Mouse (Mus musculus): ENCODE measurements around the gene Slit3.

Gene Slit3

GRCm38 (mm10) chr11:35662945-35663344 lies 541.9 kb downstream of the Slit3 start:
- DNase-seq = no peak

DNA sequence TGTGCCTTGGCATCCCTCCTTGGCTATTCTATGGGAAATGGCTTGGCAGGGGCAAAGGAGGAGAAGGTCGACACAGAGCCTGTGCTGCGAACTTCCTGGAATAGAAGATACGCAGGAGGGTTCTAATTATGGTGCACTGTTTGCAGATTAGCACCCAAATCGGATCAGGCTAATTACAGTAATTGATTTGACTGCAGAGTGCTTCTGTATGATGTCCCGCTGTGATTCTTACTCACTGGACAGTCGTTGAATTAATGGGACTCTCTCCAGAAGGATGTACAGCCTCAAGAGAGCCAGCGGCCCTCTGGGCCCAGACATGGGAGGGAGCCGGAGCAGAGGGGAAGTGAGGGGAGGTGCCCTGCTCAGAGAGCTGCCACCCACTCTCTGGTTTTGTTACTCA lies 542.6 kb downstream of the Slit3 start:
- DNase-seq = no peak

DNA sequence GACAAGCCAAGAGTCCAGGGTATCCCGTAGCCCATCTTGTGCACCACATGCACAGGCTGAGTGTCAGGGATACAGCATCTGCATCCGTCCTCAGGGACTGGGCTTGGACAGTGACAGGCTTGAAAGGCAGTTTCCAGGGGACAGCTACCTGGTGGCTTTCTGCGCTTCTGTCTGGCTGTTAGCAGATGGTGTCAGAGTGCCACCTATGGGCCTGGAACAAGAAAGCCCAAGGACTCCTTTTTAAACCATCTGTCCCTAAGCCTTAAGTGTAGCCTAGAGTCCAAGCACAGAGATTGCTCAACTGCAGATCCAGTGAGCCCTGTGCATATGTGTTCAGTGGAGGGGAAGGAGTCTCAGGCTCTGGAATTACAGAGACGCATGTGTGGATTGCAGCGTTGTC lies 544.0 kb downstream of the Slit3 start:
- no peak for DNase-seq

- DNase-seq = no peak
Observed at GRCm38 (mm10) chr11:35667428-35667827, 546.4 kb downstream of the Slit3 start.

GRCm38 (mm10) chr11:35668138-35668537 lies 547.1 kb downstream of the Slit3 start:
- DNase-seq = peak; percentile 63

DNA sequence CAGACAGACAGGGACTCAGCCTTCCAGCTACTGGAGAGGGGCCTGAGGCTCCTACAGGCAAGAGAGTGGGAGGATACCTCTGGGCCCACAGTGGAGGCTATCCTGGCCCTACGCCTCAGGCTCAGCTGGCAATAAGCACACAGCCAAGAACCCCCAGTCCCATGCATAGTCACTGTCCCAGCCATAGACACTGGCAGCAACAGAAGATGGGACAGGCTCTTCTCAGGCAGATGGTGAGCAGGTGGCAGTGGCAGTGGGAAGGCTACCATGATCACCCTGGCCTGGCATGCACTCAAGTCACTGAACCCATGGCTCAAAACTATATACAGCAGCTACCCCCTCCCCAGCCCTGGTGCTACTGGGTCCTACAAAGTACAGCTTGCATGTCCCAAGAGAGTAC lies 547.7 kb downstream of the Slit3 start:
- peak; percentile 74 for DNase-seq

DNA sequence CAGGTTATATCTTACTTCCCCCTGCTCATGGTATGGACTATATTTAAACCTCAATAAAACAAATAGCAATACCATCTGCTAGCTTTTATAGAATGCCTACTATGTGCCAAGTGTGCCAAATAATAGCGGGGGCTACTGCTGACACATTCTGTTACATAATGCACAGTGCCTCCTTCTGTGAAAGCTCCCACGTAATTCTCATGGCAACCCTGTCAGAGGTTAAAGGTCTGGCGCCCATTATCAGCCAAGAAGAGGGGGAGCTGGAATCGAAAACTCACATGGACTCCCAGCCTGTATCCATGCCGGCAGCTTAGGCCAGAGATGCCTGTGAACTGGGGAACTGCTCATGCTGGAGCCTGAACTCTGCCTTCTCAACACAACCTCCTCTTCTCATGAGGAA lies 548.5 kb downstream of the Slit3 start:
- peak; percentile 55 for DNase-seq

DNA sequence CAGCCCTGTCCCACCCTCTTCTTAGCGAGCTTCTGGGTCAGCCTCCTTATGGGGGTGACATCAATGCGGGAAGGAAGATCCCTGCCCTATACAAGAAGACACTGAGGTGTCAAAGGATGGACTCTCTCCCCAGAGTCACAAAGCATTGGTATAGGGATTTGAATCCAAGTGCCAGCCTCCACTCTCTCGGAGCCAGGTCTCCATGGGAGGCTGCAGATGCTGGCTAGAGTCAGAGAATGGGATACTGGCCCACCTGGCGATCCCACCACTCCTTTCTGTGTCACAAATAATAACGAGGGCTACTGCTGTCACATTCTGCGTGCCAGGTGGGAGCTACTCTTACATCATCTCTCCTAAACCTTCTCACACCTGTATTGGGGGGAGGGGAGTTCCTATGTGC lies 549.2 kb downstream of the Slit3 start:
- no peak for DNase-seq

DNA sequence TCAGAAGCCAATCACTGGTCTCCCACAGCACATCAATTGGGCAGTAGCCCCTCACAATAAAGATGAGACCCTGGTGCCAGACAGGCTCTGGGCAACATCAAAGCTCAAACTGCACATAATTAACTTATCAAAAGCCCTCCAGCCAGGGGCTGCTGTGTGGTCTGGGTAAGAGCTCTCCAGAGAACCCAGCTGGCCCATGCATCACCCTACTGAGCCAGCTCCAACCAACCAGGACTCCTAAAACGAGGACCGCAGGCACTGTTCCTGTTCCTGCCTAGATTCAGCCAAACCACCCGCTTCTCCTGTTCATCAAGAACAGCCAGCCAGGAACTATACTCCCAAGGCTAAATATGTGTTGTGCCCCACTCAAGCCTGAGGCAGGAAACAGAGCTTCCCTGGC lies 549.7 kb downstream of the Slit3 start:
- no peak for DNase-seq

GRCm38 (mm10) chr11:35673050-35673449 lies 552.0 kb downstream of the Slit3 start:
- no peak for DNase-seq

- no peak for DNase-seq
Observed at GRCm38 (mm10) chr11:35674242-35674641, 553.2 kb downstream of the Slit3 start.

DNA sequence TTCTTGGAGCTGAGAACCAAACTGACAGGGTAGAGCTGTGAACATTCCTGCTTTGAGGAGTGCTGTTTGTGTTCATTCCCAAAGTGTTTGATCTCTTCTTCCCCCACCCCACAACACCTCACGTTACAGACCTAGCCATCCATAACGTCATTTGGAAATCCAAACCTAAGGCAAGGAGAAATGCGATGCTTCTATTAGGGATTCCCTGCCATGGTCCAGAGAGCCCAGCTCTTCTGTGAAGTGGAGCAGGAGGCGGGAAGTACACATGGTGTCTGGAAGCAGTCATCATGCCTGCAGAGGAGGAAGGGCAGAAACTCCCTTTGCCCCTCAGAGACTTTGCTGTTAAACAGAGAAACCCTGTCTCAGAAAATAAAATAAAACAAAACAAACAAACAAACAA lies 555.7 kb downstream of the Slit3 start:
- DNase-seq = no peak

- DNase-seq = peak; percentile 91
Observed at GRCm38 (mm10) chr11:35679976-35680375, 559.0 kb downstream of the Slit3 start.

- DNase-seq = no peak
Observed at GRCm38 (mm10) chr11:35687316-35687715, 566.3 kb downstream of the Slit3 start.

GRCm38 (mm10) chr11:35690515-35691281 lies 569.7 kb downstream of the Slit3 start:
- DNase-seq = no peak

DNA sequence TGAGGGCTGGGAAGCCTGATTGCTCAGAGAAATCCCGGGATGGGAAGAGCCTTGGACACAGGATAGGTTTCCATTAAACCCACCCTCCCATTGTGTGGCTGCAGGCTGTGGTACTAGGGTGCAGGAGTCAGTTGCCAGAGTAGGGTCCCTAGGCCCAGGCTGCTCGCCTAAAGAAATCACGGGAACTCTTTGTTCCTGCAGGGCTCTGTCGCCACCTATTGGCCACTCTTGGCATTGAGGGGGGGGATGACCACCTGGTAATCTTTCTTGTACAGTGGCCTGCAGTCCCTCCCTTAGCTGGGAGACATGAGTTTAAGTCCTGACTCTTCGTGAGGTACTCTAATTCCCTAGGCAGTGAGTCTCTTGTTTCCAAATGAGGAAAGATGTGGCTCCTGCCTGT lies 572.1 kb downstream of the Slit3 start:
- DNase-seq = no peak

DNA sequence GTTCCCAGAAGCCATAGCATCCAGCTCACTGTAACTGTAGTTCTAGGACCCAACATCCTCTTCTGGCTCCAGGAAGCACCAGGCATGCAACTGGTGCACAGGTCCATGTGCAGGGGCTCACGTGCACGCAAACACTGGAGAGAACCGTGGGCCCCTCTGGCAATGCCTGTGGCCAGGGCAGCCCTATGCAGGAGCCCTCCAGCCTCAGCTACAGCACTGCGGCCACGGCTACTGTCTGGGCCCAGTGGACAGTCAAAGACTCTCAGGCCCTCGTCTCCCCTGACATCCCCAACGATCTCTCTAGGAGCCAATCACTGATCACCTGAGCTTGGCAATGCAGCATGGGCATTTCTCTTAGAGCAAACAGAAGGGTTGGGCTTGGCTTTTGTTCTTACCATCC lies 572.6 kb downstream of the Slit3 start:
- no peak for DNase-seq

DNA sequence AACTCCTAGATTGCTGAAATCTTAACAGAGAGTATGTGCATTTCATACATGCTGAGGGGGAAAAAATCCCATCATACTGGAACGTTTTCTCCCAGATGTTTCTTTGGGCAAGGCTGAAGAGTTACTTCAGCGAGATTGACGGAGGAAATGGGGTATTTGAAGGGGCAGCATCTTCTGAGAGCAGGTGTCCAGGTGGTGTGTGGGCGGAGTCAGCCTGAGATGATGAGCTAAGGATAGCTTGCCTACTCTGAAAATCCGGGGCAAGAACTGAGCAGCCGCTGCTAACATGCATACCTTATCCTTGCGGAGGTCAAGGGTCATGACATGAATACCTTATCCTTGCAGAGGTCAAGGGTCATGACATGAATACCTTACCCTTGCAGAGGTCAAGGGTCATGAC lies 576.5 kb downstream of the Slit3 start:
- no peak for DNase-seq

DNA sequence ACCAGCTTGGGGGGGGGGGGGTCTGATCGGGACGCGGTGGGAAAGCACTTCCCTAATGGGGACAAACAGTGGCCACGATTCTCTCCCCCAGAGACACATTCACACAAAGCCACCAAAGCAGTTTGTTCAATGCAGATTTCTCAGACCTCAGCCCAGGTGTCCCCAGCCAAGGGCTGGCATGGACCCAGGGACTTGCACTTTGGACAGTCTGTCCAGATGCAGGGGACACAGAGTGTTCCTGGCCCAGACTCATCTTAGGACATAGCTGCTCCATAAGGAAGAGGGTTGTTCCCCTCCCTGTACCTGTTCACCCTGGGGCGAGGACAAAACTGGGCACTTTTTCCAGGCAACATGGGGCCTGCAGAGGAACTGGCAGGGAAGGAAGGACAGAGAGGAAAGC lies 577.9 kb downstream of the Slit3 start:
- no peak for DNase-seq

- DNase-seq = no peak
Observed at GRCm38 (mm10) chr11:35703471-35703870, 582.4 kb downstream of the Slit3 start.

GRCm38 (mm10) chr11:35704381-35704780 lies 583.4 kb downstream of the Slit3 start:
- no peak for DNase-seq

- DNase-seq = no peak
Observed at GRCm38 (mm10) chr11:35704927-35705326, 583.9 kb downstream of the Slit3 start.

GRCm38 (mm10) chr11:35707431-35707830 lies 586.4 kb downstream of the Slit3 start:
- no peak for DNase-seq

DNA sequence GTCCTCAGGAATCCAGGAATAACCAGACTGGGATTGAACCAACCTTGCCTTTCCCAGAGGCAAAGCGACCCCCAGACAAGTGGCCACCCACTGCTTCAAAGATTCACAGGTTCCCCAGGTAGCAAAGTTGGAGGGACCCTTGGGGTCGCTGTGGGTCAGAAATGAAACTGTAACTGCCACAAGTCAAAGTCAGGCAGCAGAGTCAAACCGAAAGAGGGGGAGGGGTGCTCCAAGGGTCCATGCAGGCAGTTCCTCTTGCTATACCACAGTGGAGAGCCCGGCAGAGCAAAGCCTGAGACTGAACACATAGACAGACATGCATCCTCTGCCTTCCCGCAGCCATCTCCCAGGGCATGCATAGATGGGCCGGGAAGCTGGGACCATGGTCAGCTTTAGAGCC lies 590.3 kb downstream of the Slit3 start:
- no peak for DNase-seq

- no peak for DNase-seq
Observed at GRCm38 (mm10) chr11:35718881-35719280, 597.9 kb downstream of the Slit3 start.

Data from layer of hippocampus, adult 9-11 months (tissue).